Mouse (Mus musculus) olfactory bulb, adult 2 months (tissue): ENCODE results near the gene Ppil2.
A peak's percentile ranks its signal among the peaks of the same experiment; 100 is the strongest.

Experiments
- CTCF ChIP-seq: fragments of 200-500 bp; IDR thresholded peaks from 2 replicates; pipeline ENCODE4 v1.5.1; 2012; ENCODE audit warnings: low read depth, mild to moderate bottlenecking, low read length, moderate library complexity; ENCODE audit not compliant: insufficient read depth
- POLR2A ChIP-seq: fragments of 200-500 bp; IDR thresholded peaks from 2 replicates; pipeline ENCODE4 v1.6.1; 2012; ENCODE audit warnings: mild to moderate bottlenecking, low read depth, low read length, moderate library complexity; ENCODE audit not compliant: insufficient read depth

- TF ChIP-seq CTCF (no peak), POLR2A (peak; percentile 54)
Measured at GRCm38 (mm10) chr16:17069511-17070443, 41.3 kb downstream of the Ppil2 start, which contains the start of gene Ypel1.
